Mouse (Mus musculus): ENCODE data around the gene Zfp800.

The Zfp800 gene

GRCm38 (mm10) chr6:28397681-28398203, at the start of gene Zfp800:
Gene Zfp800, minus strand, starts transcription at chr6:28398005.
- peak; percentile 34 for DNase-seq

GRCm38 (mm10) chr6:28431538-28431855, 33.7 kb upstream of the Zfp800 start:
- no peak for DNase-seq

- peak; percentile 9 for DNase-seq
Measured at GRCm38 (mm10) chr6:28430795-28431537, 33.2 kb upstream of the Zfp800 start.

- no peak for DNase-seq
Measured at GRCm38 (mm10) chr6:28429870-28430269, 32.1 kb upstream of the Zfp800 start.

GRCm38 (mm10) chr6:28428290-28428689, 30.5 kb upstream of the Zfp800 start, which contains the start of gene Gcc1:
Gene Gcc1, minus strand, starts transcription at chr6:28428390.
- DNase-seq: no peak

- peak; percentile 75 for DNase-seq
Measured at GRCm38 (mm10) chr6:28427096-28427839, 29.5 kb upstream of the Zfp800 start, which contains the start of gene Fscn3. Gene Fscn3, plus strand, starts transcription at chr6:28427789.

GRCm38 (mm10) chr6:28425019-28425418, 27.2 kb upstream of the Zfp800 start:
- DNase-seq: no peak

- peak; percentile 63 for DNase-seq
Measured at GRCm38 (mm10) chr6:28423767-28424695, 26.2 kb upstream of the Zfp800 start.

- DNase-seq: peak; percentile 97
Measured at GRCm38 (mm10) chr6:28423313-28423712, 25.5 kb upstream of the Zfp800 start, which contains the start of gene Arf5. Gene Arf5, plus strand, starts transcription at chr6:28423560.

GRCm38 (mm10) chr6:28422651-28423290, 25.0 kb upstream of the Zfp800 start:
- no peak for DNase-seq

GRCm38 (mm10) chr6:28421469-28422000, 23.7 kb upstream of the Zfp800 start:
- peak; percentile 96 for DNase-seq

- DNase-seq: no peak
Measured at GRCm38 (mm10) chr6:28420865-28421264, 23.1 kb upstream of the Zfp800 start.

GRCm38 (mm10) chr6:28420361-28420760, 22.6 kb upstream of the Zfp800 start:
- DNase-seq: no peak

GRCm38 (mm10) chr6:28419673-28420072, 21.9 kb upstream of the Zfp800 start:
- no peak for DNase-seq

GRCm38 (mm10) chr6:28418449-28418848, 20.6 kb upstream of the Zfp800 start:
- no peak for DNase-seq

- DNase-seq: no peak
Measured at GRCm38 (mm10) chr6:28416981-28417380, 19.2 kb upstream of the Zfp800 start.

GRCm38 (mm10) chr6:28411236-28411635, 13.4 kb upstream of the Zfp800 start:
- DNase-seq: no peak

GRCm38 (mm10) chr6:28410053-28410452, 12.2 kb upstream of the Zfp800 start:
- DNase-seq: peak; percentile 5

- DNase-seq: peak; percentile 28
Measured at GRCm38 (mm10) chr6:28399791-28400190, 2.0 kb upstream of the Zfp800 start.

- no peak for DNase-seq
Measured at GRCm38 (mm10) chr6:28398726-28399125, 921 bp upstream of the Zfp800 start.

- peak; percentile 21 for DNase-seq
Measured at GRCm38 (mm10) chr6:28396853-28397457, 850 bp downstream of the Zfp800 start.
